Mouse (Mus musculus): Measurements from ENCODE around the gene Opalin. TPM values are rescaled to one million over a fixed set of nuclear protein-coding genes. Genes with fewer than 3 reads are reported as not detected.

Opalin gene
- total and polyA plus RNA-seq, 2 experiments from 2014 or later = not detected

DNA sequence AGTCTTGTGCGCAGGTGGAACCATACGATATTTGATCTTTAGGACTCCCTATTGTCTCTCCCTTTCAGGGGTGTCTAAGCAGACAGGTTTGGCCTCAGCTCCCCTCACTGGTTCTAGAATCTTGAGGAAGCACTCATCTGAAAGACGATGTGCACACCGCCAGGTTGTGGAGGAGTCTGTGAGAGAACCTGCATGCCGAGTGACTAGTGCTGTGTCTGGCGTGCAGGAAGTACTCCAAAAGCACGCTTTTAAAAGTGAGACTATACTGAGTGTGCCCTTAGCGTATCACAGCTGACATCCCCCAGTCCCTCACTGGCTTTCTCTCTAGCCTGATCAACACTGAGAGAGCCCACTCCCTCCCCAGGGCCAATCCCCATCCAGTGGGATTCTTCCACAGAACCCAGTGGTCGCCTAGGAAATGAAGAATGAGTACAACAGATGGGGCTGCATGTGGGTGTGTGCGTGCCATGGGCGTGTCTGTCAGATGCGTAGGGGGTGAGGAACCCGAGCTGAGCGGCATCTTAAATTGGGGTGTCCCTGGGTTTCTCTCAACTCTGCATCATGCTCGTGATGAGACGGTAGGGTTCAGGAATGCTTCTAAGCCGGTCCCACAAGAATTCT, 37.1 kb upstream of the Opalin start:
- no peak for ATAC-seq (ENCODE audit: insufficient read depth, low read depth)
- H3K36me3 ChIP-seq (replicated peaks; ENCODE audit: control insufficient read depth, insufficient read depth, low read length) = no peaks in the 10 kb centered on the region
- H3K9me3 ChIP-seq (replicated peaks; ENCODE audit: control insufficient read depth, low read length) = no peaks in the 10 kb centered on the region
- TF ChIP-seq EP300 (IDR thresholded peaks at IDR 0.05; ENCODE audit: low read depth) = no peak
- no peak overlapping the region for H3K4me2 ChIP-seq (ENCODE audit: low read depth, low read length)
- no peaks in the 10 kb centered on the region for H3K27me3 ChIP-seq (ENCODE audit: control insufficient read depth, insufficient read depth, low read length)
- DNase-seq (ENCODE audit: low spot score) = no peak
- no peaks in the 10 kb centered on the region for H3K4me1 ChIP-seq (ENCODE audit: control insufficient read depth, insufficient read depth)
- WGBS = 78% methylated on average over 17 of the region's 17 CpGs
- H3K4me3 ChIP-seq (ENCODE audit: low read depth, low read length) = no peak overlapping the region
- H3K27ac ChIP-seq (ENCODE audit: low read depth) = no peak overlapping the region
- H3K9ac ChIP-seq (replicated peaks; ENCODE audit: low read depth, low read length) = no peak overlapping the region

DNA sequence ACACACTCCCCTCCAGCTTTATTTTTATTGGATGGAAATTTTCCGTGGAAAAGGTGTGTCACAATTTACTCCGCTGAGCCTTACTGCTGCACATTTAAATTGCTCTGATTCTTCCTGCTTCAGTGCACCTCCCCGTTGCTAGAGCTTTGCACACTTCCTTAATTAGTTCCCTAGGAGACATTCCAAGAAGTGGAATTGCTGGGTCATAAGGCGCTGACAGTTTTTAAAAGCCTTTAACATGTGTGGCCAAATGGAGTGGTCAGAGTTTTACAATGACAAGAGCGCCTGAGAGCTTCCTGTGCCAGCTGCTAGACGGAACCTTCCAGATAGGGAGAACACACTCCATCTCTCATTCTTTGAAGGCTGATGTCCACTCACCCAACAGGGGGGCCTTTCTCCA, 35.7 kb upstream of the Opalin start:
- no peak for TF ChIP-seq CTCF (IDR thresholded peaks at IDR 0.05; ENCODE audit: low read depth)
- H3K4me2 ChIP-seq (ENCODE audit: low read depth, low read length) = no peak overlapping the region
- H3K36me3 ChIP-seq (replicated peaks; ENCODE audit: control insufficient read depth, insufficient read depth, low read length) = no peaks in the 10 kb centered on the region
- H3K9me3 ChIP-seq (replicated peaks; ENCODE audit: control insufficient read depth, low read length) = no peaks in the 10 kb centered on the region
- WGBS = 39% methylated on average over 6 of the region's 6 CpGs
- ATAC-seq (ENCODE audit: insufficient read depth, low read depth) (no peak), DNase-seq (ENCODE audit: low spot score) (no peak)
- H3K27ac ChIP-seq (ENCODE audit: low read depth) = no peak overlapping the region
- H3K9ac ChIP-seq (replicated peaks; ENCODE audit: low read depth, low read length) = no peak overlapping the region
- H3K27me3 ChIP-seq (ENCODE audit: control insufficient read depth, insufficient read depth, low read length) = no peaks in the 10 kb centered on the region
- H3K4me1 ChIP-seq (ENCODE audit: control insufficient read depth, insufficient read depth) = no peaks in the 10 kb centered on the region
- no peak overlapping the region for H3K4me3 ChIP-seq (ENCODE audit: low read depth, low read length)

DNA sequence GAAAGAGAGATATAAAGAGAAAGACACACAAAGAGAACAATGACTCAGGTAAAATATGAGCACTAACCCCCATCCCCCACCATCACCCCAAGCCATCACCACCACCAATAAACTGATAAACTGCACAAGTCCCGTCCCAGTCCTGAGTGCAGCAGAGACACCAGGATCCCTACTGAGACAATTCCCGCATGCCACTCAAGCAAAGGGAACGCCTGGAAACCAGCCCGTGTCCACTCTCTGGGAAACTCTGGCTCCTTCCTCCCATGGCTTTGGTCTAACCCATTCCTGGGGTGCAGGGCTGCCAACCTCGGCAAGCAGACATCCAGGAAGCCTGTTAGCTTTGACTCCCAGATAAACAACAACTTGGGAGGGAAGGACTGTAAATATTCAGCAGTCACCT, 33.1 kb upstream of the Opalin start:
- no peaks in the 10 kb centered on the region for H3K9me3 ChIP-seq (replicated peaks; ENCODE audit: control insufficient read depth, low read length)
- no peak for DNase-seq (ENCODE audit: low spot score)
- H3K36me3 ChIP-seq (replicated peaks; ENCODE audit: control insufficient read depth, insufficient read depth, low read length) = no peaks in the 10 kb centered on the region
- no peak for TF ChIP-seq CTCF (IDR thresholded peaks at IDR 0.05; ENCODE audit: low read depth)
- TF ChIP-seq EP300 (IDR thresholded peaks at IDR 0.05; ENCODE audit: low read depth) = no peak
- WGBS = 53% methylated on average over 5 of the region's 5 CpGs
- no peaks in the 10 kb centered on the region for H3K27me3 ChIP-seq (ENCODE audit: control insufficient read depth, insufficient read depth, low read length)
- no peak overlapping the region for H3K4me3 ChIP-seq (ENCODE audit: low read depth, low read length)
- no peak overlapping the region for H3K4me2 ChIP-seq (ENCODE audit: low read depth, low read length)
- no peak overlapping the region for H3K27ac ChIP-seq (ENCODE audit: low read depth)
- ATAC-seq (ENCODE audit: insufficient read depth, low read depth) = no peak
- no peaks in the 10 kb centered on the region for H3K4me1 ChIP-seq (ENCODE audit: control insufficient read depth, insufficient read depth)
- no peak overlapping the region for H3K9ac ChIP-seq (replicated peaks; ENCODE audit: low read depth, low read length)

DNA sequence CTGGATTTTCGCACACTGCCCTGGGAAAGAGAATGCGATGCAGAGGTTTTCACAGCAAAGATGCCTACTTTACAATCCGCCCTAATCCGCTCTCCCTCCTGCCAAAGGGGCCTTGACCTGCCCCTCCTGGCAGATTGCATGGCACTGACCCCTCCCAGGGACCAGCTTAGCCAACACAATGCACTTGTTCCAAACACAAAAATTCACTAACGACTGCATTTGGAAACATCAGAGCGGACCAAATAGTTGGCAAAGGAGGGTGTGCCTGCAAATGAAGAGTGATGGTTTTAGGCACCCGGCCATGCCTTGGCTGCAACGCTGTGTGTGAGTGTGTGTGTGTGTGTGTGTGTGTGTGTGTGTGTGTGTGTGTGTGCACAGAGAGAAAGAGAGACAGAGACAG, 32.6 kb upstream of the Opalin start:
- Histone ChIP-seq H3K4me3 (ENCODE audit: low read depth, low read length) (no peak overlapping the region), H3K9me3 (replicated peaks; ENCODE audit: control insufficient read depth, low read length) (no peaks in the 10 kb centered on the region), H3K4me1 (ENCODE audit: control insufficient read depth, insufficient read depth) (no peaks in the 10 kb centered on the region), H3K4me2 (ENCODE audit: low read depth, low read length) (no peak overlapping the region), H3K36me3 (replicated peaks; ENCODE audit: control insufficient read depth, insufficient read depth, low read length) (no peaks in the 10 kb centered on the region), H3K9ac (replicated peaks; ENCODE audit: low read depth, low read length) (no peak overlapping the region), H3K27me3 (ENCODE audit: control insufficient read depth, insufficient read depth, low read length) (no peaks in the 10 kb centered on the region), H3K27ac (ENCODE audit: low read depth) (no peak overlapping the region)
- TF ChIP-seq EP300 (IDR thresholded peaks at IDR 0.05; ENCODE audit: low read depth) (no peak), CTCF (IDR thresholded peaks at IDR 0.05; ENCODE audit: low read depth) (no peak)
- WGBS = 78% methylated on average over 8 of the region's 8 CpGs
- ATAC-seq (ENCODE audit: insufficient read depth, low read depth) = no peak
- no peak for DNase-seq (ENCODE audit: low spot score)

DNA sequence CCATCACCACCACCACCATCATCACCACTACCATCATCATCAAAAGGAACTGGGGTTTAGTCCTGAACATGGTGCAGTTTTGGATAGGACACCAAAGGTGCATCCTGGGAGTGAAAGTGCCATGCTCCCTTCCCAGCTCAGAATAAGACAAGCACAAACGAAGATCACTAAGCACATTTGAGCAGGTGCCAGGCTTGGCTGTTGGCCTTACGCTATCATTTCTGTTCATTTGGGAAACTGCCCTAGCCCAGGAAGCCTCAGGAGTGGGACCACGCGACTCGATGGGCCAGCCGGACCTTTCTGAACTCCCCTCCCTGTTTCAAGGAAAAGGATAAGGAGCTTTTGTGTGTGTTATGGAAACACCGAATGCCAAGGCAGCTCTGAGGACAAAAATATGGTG, 31.8 kb upstream of the Opalin start:
- no peak overlapping the region for H3K4me2 ChIP-seq (ENCODE audit: low read depth, low read length)
- no peaks in the 10 kb centered on the region for H3K9me3 ChIP-seq (replicated peaks; ENCODE audit: control insufficient read depth, low read length)
- H3K4me3 ChIP-seq (ENCODE audit: low read depth, low read length) = no peak overlapping the region
- H3K36me3 ChIP-seq (replicated peaks; ENCODE audit: control insufficient read depth, insufficient read depth, low read length) = no peaks in the 10 kb centered on the region
- DNase-seq (ENCODE audit: low spot score) (no peak), ATAC-seq (ENCODE audit: insufficient read depth, low read depth) (no peak)
- H3K9ac ChIP-seq (replicated peaks; ENCODE audit: low read depth, low read length) = no peak overlapping the region
- WGBS = 73% methylated on average over 7 of the region's 7 CpGs
- TF ChIP-seq EP300 (IDR thresholded peaks at IDR 0.05; ENCODE audit: low read depth) (no peak), CTCF (IDR thresholded peaks at IDR 0.05; ENCODE audit: low read depth) (no peak)
- H3K27me3 ChIP-seq (ENCODE audit: control insufficient read depth, insufficient read depth, low read length) = no peaks in the 10 kb centered on the region
- no peaks in the 10 kb centered on the region for H3K4me1 ChIP-seq (ENCODE audit: control insufficient read depth, insufficient read depth)
- H3K27ac ChIP-seq (ENCODE audit: low read depth) = no peak overlapping the region

DNA sequence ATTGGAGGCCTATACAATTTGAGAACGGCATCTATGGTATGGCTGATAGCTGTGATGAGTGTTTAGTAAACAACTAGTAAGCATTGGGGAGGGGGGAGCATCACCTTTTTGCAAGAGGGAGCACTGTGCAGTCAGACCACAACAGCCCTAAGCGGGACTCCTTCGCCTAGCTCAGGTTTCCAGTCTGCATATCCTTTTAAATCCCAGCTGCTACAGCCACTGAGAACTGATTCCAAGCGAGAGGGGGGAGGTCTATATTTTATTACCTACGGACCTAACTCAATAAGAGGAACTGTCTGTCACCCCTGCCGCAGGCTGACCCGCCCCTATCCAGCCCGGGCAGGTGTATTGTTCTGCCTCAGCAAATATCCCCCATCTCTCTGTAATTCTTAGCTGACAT, 30.6 kb upstream of the Opalin start:
- Histone ChIP-seq H3K27me3 (ENCODE audit: control insufficient read depth, insufficient read depth, low read length) (no peaks in the 10 kb centered on the region), H3K27ac (ENCODE audit: low read depth) (no peak overlapping the region), H3K36me3 (replicated peaks; ENCODE audit: control insufficient read depth, insufficient read depth, low read length) (no peaks in the 10 kb centered on the region), H3K9me3 (replicated peaks; ENCODE audit: control insufficient read depth, low read length) (no peaks in the 10 kb centered on the region), H3K9ac (replicated peaks; ENCODE audit: low read depth, low read length) (no peak overlapping the region), H3K4me3 (ENCODE audit: low read depth, low read length) (no peak overlapping the region), H3K4me1 (ENCODE audit: control insufficient read depth, insufficient read depth) (no peaks in the 10 kb centered on the region), H3K4me2 (ENCODE audit: low read depth, low read length) (no peak overlapping the region)
- 71% methylated on average over 8 of the region's 8 CpGs for WGBS
- DNase-seq (ENCODE audit: low spot score) (no peak), ATAC-seq (ENCODE audit: insufficient read depth, low read depth) (no peak)
- no peak for TF ChIP-seq CTCF (IDR thresholded peaks at IDR 0.05; ENCODE audit: low read depth)
- no peak for TF ChIP-seq EP300 (IDR thresholded peaks at IDR 0.05; ENCODE audit: low read depth)
